Mouse (Mus musculus) gastrocnemius, postnatal 25 days (tissue): Measurements from ENCODE around the gene Spop. TPM values are rescaled to one million over a fixed set of nuclear protein-coding genes. Genes with fewer than 3 reads are reported as not detected.

Experiments used
- DNase-seq: peaks from one replicate; pipeline ENCODE4 v3.0.0; 2022
- total RNA-seq, 2 experiments: library from RNA; stranded (reverse); gene quantifications; 1 replicate in 1 of 2; 2 replicates in 1 of 2; pipeline ENCODE4 v1.2.3; 2021

The Spop gene
- total RNA-seq, 2 experiments from 2014 or later: 176 to 216 TPM

DNA sequence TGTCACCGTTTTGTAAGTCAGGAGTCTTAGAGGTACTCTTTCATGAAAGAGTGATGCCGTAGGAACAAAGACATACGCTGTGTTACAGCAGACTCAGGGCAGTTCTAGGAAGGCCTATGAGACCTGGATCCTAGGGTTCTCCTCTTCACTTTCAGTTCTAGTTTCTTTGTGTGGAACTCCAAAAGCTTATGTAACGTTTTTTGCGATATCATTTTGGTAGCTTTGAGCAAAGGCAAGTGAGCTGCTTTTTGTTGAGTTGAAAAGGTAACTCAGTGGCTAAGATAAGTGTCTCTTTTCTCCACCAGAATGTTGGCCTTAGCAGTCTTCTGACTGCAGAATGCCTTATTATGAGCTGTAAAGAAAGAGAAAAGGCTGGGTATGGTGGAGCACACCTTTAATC lies 3.5 kb downstream of the Spop start:
- DNase-seq: no peak

DNA sequence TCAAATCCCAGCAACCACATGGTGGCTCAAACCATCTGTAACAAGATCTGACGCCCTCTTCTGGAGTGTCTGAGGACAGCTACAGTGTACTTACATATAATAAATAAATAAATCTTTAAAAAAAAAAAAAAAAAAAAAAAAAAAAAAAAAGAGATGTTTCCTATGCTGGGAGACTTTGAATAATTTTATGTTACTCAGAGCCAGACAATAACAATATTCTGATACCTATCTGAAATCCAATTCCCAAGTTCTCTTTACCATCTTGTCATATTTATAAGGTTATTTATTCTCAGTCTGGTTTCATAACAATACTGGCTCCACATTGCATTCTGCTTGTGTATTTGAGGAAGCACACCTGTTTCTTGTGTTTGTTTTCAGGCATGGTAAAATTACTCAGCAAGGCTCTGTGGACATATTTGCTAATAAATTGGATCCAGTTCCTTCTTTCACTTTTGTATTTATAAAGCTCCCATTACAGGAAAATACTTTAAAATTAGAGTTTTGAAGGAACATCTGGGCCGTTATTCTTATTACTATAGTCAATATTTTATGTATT lies 7.1 kb downstream of the Spop start:
- DNase-seq: no peak

DNA sequence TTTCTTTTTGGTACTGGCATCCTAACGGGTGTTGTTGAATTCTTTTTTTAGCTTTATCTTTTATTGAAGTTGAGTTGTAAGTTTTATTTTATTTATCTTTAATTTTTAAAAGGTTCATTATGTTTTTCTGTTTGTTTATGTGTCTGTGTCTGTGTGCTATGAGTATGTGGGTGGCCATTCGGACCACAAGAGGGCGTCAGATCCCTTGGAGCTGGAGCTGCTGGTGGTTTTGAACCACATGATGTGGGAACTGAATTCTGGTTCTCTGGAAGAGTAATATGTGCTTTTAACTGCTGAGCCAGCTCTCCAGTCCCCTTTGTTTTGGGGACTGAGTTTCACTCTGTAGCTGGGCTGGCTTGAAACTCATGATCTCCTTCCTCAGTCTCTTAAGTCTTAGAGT lies 9.6 kb downstream of the Spop start:
- DNase-seq: no peak

DNA sequence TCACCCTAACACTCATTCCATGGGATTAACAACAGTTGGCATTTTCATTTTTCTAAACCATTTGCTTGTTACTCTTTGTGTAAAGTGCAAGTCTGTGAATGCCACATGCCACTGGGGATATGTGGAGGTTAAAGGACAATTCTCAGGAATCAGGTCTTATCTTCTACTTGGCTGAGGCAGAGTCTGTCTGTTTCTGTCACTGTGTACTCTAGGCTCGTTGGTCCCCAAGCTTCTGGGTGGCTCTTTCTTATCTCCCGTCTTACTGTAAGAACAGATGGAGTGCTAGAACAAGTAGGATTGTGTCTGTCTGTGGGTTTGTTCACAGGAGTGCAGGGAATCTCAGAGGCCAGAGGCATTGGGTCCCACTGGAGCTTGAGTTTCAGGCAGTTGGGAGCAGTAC lies 17.5 kb downstream of the Spop start:
- DNase-seq: no peak

DNA sequence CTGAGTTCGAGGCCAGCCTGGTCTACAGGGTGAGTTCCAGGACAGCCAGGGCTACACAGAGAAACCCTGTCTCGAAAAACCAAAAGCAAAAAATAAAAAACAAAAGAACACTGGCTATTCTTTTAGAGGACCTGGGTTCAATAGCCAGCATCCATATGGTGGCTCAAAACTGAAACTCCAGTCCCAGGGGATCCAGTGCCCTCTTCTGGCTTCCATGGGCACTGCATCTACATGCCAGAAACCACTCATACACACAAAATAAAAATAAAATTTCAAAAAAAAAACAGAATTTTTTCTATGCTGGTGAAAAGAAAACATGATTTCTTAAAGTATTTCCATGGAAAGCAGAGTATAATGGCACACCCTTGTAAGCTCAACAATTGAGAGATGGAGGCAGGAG lies 18.3 kb downstream of the Spop start:
- DNase-seq: no peak

DNA sequence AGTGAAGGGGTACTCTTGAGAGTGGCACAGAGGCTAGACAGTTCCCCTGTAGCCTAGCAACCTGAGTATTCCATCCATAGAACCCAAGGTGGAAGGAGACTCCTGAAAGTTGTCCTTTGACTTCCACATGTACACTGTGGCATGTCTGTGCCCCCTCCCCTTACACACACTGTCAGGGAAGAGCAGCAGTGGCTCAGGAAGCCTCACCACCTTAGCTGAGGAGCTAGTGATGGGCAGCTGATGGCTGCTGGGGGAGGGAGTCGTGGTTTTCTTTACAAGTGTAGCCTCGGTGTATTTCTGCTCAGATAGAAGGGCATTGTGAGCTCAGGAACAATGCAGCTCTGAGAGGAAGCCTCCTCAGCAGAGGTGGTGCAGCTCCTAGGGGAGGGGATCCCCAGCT lies 31.5 kb downstream of the Spop start:
- no peak for DNase-seq

DNA sequence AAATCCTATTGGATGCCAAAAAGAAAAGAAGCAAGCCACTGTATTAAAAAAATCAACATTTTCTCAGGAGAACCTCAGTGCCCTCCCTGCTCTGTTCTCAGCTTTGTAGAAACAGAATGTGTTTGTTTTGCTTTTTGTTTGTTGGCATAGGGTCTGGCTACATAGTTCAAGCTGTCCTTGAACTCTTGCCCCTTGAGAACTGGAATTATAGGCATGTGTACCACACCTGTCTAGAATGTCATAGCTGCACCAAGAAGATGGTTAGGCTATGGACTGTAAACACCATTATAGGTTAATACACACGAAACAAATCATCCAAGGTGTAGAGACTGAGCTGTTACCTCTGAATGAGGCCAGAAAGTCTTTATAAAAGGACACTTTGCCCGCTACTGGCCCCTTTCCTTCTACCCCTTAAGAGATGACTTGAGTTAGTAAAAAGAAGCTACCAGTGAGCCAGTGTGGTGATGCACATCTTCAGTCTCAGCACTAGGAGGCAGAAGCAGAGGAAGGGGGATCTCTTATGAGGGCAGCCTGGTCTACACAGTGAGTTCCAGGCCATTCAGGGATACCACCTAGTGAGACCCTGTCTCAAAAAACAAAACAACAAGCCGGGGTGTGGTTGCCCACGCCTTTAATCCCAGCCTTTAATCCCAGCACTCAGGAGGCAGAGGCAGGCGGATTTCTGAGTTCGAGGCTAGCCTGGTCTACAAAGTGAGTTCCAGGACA lies 32.9 kb downstream of the Spop start:
- no peak for DNase-seq

DNA sequence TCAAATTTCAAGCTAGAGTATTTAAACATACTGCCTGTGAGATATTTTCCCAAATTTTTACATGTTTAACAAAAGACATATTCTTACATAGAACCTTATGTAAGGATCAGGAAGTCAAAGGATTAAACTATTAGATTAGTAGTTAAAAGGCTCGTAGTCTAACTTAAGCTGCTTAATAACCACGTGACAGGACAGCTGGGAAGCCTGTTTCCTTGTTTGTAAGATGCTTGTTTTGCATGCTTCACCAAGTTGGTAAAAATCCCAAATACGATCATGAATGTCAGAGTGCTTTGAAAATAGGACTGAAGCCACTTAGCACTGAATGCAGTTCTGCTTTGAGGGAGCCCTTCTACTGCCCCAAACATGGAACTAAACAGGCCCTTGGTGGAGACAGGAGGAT lies 34.5 kb downstream of the Spop start:
- no peak for DNase-seq

DNA sequence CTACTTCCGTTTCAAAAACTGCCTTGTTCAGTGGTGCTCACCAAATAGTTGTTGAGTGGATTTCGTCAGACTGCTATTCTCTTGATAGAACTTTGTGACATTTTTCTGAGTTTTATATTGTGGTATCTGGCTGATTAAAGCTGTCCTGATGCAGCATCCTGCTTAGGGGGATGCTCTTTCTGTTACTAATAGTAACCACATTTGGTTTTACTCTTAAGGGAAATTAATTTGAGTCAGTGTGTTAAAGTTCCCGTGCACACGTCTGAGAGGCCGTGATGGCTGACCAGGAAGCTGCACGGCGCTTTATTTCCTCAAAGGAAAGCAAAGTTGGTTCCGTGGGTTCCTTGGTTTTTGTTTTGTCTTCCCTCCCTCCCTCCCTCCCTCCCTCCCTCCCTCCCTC lies 41.5 kb downstream of the Spop start:
- DNase-seq: no peak

DNA sequence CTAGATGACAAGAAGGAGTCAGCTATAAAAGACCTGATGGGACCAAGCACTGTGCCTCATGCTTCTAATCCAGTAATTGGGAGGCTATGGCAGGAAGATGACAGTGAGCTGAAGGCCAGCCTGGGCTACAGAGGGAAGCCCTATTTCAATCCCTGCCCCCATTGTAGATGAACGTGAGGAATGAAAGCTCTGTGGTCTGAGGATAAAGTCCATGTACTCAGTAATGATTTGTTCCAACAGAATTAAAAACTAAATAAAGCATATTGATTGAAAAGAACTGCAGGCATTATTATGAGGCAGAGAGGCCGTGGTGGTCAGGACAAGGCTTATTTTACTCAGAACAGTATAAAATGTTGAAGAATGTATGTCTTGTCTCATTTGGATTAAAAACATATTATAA lies 47.0 kb downstream of the Spop start:
- no peak for DNase-seq

DNA sequence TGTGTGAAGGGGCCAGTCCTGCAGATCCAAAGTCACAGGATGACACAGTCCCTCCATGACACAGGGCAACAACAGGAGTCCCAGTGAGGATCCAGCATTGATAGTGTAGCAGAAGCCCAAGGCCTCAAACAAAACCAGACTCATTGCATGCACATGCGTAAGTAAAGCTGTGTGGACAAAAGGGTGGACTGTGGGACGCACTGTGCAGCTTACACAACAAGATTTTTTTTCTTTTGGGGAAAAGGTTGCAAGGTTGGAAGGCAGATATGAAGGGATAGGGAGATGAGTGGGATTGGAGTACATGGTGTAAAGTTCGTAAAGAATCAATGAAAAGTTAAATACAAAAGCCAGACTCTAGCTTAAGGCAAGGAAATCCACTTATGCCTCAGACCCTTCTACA lies 48.3 kb downstream of the Spop start:
- DNase-seq: no peak

DNA sequence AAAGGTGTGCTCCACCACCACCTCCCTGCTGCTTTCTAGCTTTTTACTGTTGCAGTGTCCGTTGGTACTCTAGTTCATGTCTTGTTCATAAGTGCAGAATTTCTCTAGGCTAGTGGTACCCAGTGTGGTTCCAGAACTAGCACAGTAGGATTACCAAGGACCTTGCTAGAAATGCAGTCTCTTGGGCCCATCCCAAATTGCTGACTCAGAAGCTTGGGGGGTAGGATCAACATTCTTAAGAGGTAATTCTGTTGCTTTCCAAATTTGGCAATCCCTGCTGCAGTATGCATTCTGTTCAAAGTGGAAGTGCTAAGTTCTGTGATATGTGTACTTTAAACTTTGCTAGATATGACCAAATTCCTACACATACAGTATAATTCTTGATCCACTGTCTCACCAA lies 53.9 kb downstream of the Spop start:
- no peak for DNase-seq

DNA sequence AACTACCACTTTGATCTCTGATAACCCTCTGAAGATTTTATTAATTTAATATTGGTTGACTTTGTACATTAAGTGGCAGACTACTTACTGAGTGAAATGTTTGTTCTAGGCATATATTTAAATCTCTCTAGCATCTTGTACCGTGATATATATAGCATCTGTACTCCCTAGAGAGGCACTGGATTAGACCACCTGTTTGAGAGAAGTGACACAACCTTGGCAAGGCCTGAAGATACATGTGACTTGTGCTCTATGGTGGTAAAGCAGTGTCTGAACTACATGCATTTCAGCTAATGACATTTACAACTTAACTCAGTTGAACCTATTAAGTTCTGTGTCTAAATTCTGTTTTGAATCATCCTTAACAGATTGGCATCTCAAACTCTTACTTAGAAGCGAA lies 59.1 kb downstream of the Spop start:
- peak; percentile 17 for DNase-seq

DNA sequence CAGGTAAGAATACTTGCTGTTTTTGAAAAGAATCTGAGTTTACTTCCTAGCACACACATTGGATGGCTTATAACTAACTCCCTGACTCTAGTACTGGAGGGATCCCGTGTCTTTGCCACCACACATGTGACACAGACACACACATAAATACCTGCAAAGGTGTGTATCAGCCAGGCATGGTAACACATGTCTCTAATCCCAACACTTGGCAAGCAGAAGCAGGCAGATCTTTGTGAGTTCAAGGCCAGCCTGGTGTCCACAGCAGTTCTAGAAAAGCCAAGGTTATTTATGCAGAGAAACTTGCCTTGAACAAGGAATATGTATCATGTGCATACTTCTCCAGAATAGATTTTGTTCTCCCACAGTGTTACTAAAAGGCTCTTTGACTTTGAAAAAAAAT lies 59.6 kb downstream of the Spop start:
- DNase-seq: no peak

DNA sequence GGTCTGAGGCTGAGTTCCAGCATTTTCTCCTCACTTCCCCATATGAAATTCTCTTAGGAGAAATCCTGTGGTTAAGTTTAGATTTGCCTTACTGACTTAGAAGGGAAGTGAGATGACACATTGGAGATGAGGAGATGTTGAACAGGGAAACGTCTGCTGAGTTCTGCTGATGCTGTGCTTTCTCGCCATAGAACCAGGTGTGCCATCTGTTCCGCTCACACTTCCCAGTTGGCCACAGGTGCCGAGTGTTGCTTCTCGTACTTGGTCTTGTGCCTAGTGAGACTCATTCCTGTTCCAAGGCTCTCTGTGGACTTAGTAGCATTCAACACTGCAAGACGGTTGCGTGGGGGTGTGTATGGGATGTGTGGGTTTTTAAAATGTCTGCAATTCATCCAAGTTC lies 62.4 kb downstream of the Spop start:
- peak; percentile 12 for DNase-seq

DNA sequence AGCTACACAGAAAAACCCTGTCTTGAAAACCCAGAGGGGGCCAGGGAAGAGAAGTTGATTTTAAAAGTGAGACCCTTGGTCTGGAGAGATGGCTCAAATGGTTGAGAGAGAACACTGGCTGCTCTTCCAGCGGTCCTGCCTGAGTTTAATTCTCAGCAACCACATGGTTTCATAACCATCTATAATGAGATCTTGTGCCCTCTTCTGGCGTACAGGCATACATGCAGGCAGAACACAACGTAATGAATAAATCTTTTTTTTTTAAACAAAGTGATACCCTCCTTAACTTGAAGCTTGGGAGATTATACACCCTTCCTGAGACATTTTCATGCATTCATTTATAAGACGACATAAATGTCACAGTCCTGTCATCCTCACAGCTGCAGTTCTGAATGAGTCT lies 65.6 kb downstream of the Spop start:
- DNase-seq: no peak

DNA sequence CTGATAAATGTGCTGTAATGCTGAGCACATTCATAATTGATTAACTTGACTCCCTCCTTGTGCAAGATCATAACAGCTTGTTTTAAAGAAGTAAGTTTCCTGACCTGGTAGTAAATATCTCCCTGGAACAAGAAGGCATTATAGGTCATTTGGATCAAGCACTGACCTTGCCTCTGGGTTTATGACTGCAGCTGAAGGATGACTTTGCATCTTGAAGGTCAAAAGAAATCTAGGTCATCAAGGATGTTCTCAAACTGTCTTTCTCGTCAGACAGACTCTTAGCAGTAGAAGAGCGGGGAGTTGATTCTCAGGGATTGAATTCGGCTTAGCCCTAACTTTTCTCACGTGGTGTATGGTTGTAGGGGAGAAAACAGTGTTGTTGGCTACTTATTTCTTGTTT lies 66.8 kb downstream of the Spop start:
- DNase-seq: no peak

DNA sequence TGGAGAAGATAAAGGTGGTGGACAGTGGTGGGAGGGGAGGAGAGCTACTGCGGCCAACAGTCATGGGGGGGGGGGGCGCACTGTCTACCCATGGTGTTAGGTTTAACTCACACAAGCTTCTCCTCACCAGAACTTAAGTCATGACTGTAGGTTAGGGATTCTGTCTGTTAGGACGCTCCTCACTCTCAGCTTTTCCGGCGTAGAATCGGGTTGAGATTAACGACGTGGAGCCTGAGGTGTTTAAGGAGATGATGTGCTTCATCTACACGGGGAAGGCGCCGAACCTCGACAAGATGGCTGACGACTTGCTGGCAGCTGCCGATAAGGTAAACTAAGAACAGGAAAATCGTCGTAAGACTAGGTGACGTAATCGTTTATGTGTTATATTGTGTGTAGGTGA lies 71.8 kb downstream of the Spop start:
- no peak for DNase-seq

DNA sequence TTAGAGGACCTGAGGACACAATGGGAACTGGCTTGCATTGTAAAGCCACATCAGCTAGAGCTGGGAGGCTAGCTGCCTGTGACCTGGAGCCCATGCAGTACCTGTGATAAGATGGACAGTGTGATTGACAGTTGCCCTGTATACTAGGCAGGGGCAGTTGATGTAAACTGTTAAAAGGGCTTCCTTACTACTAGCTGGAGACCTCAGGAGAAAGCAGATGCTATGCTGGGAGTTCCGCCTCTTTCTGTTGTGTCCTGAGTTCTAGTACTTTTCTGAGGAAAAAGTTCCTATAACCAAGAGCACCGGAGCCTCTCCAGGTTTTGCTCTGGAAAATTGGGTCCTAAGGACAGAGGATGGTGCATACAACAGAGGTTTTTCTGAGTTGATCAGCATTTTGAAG lies 73.4 kb downstream of the Spop start:
- DNase-seq: no peak

DNA sequence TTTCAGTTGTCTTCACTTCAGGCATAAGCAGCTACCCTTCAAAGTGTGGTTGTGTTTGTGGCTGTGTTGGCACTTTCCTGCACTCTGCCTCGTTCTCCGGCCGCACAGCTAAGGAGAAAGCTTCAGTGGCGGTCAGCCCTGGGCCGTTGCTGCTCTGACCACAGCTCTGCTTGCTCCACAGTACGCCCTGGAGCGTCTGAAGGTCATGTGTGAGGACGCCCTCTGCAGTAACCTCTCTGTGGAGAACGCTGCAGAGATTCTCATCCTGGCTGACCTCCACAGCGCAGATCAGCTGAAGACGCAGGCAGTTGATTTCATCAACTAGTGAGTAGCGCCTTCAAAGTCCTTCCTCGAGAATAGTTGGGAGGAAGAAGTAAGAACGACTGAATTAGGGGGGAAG lies 76.2 kb downstream of the Spop start:
- DNase-seq: no peak

DNA sequence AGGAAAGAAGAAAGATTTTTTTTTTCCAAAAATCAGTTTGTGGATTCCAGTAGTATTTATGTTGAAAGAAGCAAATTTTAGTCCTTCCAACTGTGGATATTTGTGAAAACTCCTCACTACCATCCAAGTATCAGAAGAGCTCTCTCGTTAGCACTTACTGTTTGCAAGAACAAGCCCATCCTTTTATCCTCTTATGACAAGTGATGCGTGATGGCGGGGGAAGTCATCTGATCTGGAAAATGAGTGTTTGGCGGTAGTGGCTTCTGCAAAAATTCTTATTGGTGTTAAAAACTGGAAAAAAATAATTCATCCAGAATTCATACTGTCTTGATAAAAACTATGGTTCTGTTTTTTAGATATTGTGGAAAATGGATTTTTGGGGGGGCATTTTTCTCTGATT lies 78.4 kb downstream of the Spop start:
- no peak for DNase-seq

DNA sequence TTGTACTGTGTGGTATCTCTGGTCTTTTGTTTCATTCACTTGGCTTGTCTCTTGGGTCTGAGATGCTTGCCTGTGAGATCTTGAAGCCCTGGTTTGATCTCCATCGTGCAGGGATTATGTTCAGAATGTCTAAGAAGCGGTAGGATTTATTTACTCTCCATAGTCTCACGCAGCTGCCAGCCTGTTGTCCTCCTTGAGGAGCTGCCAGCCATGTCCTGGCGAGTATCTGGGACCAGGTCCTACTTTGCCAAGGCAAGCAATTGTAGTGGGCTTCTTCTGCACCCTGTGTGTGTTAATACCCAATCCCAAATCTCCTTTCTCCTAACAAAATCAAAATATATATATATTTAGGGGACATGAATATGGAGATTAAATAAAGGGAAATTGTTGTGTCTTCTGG lies 79.1 kb downstream of the Spop start:
- no peak for DNase-seq

DNA sequence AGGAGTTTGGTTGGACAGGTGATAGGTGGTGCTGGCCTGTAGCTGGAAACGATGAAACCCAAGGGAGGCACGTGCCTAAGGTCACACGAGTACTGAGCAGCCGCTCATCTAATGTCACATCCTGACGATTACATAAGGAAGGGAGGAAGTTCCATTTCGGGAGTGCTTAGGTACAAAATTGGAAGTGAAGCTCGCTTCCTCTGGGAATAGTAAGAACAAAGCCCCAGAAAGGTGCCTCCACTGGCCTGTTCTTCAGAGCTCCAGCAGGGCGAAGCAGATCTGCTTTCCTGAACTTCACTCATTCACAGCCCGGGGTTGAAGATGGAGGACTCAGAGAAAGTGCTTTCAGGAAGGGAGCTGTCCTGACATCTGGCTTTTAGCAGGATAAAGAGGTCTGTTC lies 80.1 kb downstream of the Spop start:
- DNase-seq: no peak

DNA sequence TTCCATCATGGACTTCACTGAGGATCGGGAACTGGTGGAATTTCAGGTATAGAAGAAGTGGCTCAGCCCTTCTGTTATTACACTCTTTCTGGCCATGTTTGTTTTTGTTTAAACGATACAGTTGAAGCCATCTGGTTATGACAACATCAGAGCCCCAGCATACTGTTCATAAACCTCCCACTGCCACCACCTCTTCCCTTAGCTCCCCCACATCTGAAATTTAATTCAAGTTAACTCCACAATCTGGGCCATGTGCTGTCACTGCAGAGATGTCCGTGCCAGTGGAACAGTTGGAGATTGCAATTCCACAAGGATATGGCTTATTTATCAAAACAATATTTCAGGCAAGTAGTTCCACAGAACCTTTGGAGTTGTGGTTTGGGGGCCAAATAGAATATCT lies 80.5 kb downstream of the Spop start:
- no peak for DNase-seq

DNA sequence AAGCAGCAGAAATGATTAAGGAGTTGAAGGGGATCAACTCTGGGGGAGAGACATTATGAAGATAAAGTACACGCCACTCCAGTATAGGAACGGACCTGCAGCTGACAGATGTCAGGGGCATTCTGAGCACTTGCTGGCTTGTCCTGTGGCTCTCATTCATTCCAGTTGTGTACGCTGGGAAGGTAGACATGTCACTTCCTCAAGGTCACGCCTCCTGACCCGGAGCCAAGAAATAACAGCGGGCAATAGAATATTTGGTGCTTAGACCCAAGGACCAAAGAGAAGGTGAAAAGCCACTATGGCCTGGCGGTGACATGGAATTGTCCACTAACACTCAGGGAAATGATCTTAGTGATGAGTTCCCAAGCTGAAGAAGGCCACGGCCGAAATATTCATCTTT lies 82.0 kb downstream of the Spop start:
- no peak for DNase-seq
